ENCODE assay signal across 20 mouse cellular contexts in the genomic region with DNA sequence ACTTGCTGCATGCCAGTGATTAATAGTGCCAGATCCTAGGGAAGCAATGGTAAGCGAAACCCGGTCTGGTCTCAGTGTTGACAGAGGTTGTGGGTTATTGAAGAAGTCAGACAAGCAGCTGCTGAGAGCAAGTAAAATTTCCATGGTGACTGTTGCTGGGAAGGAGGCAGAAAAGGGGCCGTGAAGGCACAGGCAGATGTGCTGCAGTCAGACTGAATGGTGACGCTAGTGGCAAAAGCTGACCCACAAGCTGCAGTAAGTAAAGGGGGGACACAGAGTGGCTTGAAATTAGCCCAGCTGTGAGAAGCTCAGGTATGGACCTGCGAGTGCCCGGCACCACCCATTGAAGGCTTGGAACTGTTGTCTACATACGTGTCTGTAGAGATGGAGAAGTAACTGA.
"Had no signal": no experiment of that assay in that cellular context is flagged by ENCODE, and none has a peak within 500 bp of the region (broad histone marks: within the 10 kb centered on the region; RNA-seq: fewer than 3 reads in every experiment).

No protein-coding gene starts in this region.

- H3K9ac ChIP-seq: limb, embryonic 13.5 days; liver, embryonic 12.5 days; liver, embryonic 15.5 days; lung, embryonic 15.5 days; midbrain, embryonic 13.5 days had no signal

- H3K4me2 ChIP-seq: limb, embryonic 13.5 days; liver, embryonic 12.5 days; liver, embryonic 15.5 days; lung, embryonic 15.5 days; midbrain, embryonic 13.5 days had no signal

- H3K27ac ChIP-seq: limb, embryonic 10.5 days; limb, embryonic 13.5 days; liver, embryonic 12.5 days; liver, embryonic 15.5 days; midbrain, embryonic 13.5 days had no signal

- H3K9me3 ChIP-seq: limb, embryonic 10.5 days; limb, embryonic 13.5 days; liver, embryonic 12.5 days; liver, embryonic 15.5 days; lung, embryonic 15.5 days had no signal

- H3K27me3 ChIP-seq: limb, embryonic 13.5 days; liver, embryonic 12.5 days; liver, embryonic 15.5 days; lung, embryonic 15.5 days; midbrain, embryonic 13.5 days had no signal

- ATAC-seq: intestine, embryonic 16.5 days; liver, embryonic 12.5 days; midbrain, embryonic 13.5 days; midbrain, embryonic 16.5 days had no signal

- H3K36me3 ChIP-seq: limb, embryonic 10.5 days; limb, embryonic 13.5 days; liver, embryonic 15.5 days; lung, embryonic 15.5 days had no signal

- H3K4me3 ChIP-seq: limb, embryonic 10.5 days; limb, embryonic 13.5 days; liver, embryonic 12.5 days; liver, embryonic 15.5 days; lung, embryonic 15.5 days; midbrain, embryonic 13.5 days had no signal

- DNase-seq: kidney, adult 18-20 months; kidney, adult 9 months; kidney, postnatal 14 days; kidney, postnatal 4 days; layer of hippocampus, postnatal 36 days; liver; lung, adult 18-20 months; lung, postnatal 10 days; lung, postnatal 36 days; thymus, adult 18-20 months; thymus, postnatal 14 days; thymus, postnatal 4 days had no signal

- H3K4me1 ChIP-seq: limb, embryonic 13.5 days; lung, embryonic 15.5 days had no signal
